ENCODE assay signal across 20 mouse cellular contexts in genomic region chr1:134549632-134550132, GRCm38 (mm10). TPM values are rescaled to one million over a fixed set of nuclear protein-coding genes. Genes with fewer than 3 reads are reported as not detected.
"Had no signal": no experiment of that assay in that cellular context is flagged by ENCODE, and none has a peak within 500 bp of the region (broad histone marks: within the 10 kb centered on the region; RNA-seq: fewer than 3 reads in every experiment).

Gene Mgat4e (minus strand): TSS chr1:134549682.

- DNase-seq: kidney, adult 2 months; kidney, postnatal 36 days; layer of hippocampus, adult 9-11 months; layer of hippocampus, postnatal 36 days; liver; lung, adult 18-20 months; midbrain, embryonic 14.5 days; right cerebral cortex, adult 18-20 months; right cerebral cortex, postnatal 25 days; thymus, adult 18-20 months; thymus, postnatal 25 days had no signal

- ATAC-seq: intestine, embryonic 16.5 days had no signal

RNA-seq across cellular contexts. Expression of gene Mgat4e, which starts in this region (rescaled TPM):
- polyA plus RNA-seq: intestine, embryonic 16.5 days; kidney, embryonic 16.5 days; limb, embryonic 12.5 days; liver, embryonic 14.5 days; lung, embryonic 16.5 days; midbrain, embryonic 14.5 days; myocyte; neural tube, embryonic 12.5 days; small intestine, adult 2 months; stomach, embryonic 16.5 days had no signal
